Mouse (Mus musculus): ENCODE measurements around the gene Wiz.

- TF ChIP-seq POLR2AphosphoS2 (IDR thresholded peaks at IDR 0.05; ENCODE audit: insufficient read length, low read depth) (no peak), MAX (IDR thresholded peaks at IDR 0.05; ENCODE audit: low read depth) (no peak), POLR2A (IDR thresholded peaks at IDR 0.05; ENCODE audit: insufficient read length, low read depth) (no peak), SRF (IDR thresholded peaks at IDR 0.05; ENCODE audit: control insufficient read depth, insufficient read length, low read depth) (no peak), REST (IDR thresholded peaks at IDR 0.05; ENCODE audit: insufficient read depth, insufficient read length) (no peak), MYOG (IDR thresholded peaks at IDR 0.05; ENCODE audit: control insufficient read depth in 1 of 3, insufficient read depth in 1 of 3, insufficient read length in 2 of 3, low read depth in 2 of 3) (no peak), CEBPB (IDR thresholded peaks at IDR 0.05; ENCODE audit: insufficient read depth, poor library complexity, severe bottlenecking) (no peak)
These were observed 75.3 kb downstream of the Wiz start for GRCm38 (mm10) chr17:32313892-32314291.

All from myocyte (in vitro differentiated cells).